ENCODE assay signal across 24 mouse cellular contexts in the genomic region with DNA sequence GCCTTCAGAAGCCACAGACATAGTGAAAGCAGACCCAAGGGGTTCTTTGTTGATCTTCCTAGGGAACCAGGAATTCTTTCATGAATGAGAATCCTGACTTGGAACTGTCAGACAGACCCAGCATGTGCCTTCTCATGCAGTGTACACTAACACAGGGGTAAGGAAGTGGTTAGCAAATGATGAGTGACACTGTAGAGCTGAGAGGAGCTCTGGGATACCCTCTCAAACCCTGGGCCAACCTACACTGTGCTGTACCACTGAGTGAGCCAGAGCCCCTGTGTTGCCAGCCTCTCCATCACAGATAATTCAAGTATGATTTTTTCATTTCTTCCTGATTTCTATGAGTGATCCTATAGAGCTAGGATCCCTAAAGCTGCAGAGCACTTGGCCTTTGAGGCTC. TPM values are rescaled to one million over a fixed set of nuclear protein-coding genes. Genes with fewer than 3 reads are reported as not detected.
"Had no signal": no experiment of that assay in that cellular context is flagged by ENCODE, and none has a peak within 500 bp of the region (broad histone marks: within the 10 kb centered on the region; RNA-seq: fewer than 3 reads in every experiment).

No protein-coding gene starts in this region.

- ATAC-seq: liver, postnatal 0 days; lung, postnatal 0 days; midbrain, embryonic 15.5 days had no signal

- H3K36me3 ChIP-seq: limb, embryonic 15.5 days had no signal

- H3K4me2 ChIP-seq: limb, embryonic 12.5 days; limb, embryonic 15.5 days; liver, embryonic 11.5 days; lung, embryonic 14.5 days; midbrain, embryonic 12.5 days; midbrain, embryonic 15.5 days; neural tube, embryonic 12.5 days; neural tube, embryonic 15.5 days had no signal

- H3K9me3 ChIP-seq: limb, embryonic 12.5 days; limb, embryonic 15.5 days; midbrain, embryonic 12.5 days; midbrain, embryonic 15.5 days; neural tube, embryonic 12.5 days; neural tube, embryonic 15.5 days had no signal

- H3K4me3 ChIP-seq: layer of hippocampus, adult 2 months; limb, embryonic 12.5 days; limb, embryonic 15.5 days; midbrain, embryonic 12.5 days; midbrain, embryonic 15.5 days; neural tube, embryonic 12.5 days; neural tube, embryonic 15.5 days had no signal

- H3K27ac ChIP-seq: kidney, postnatal 0 days; limb, embryonic 12.5 days; limb, embryonic 15.5 days; liver, embryonic 14.5 days; macrophage; midbrain, embryonic 12.5 days; midbrain, embryonic 15.5 days; neural tube, embryonic 12.5 days; neural tube, embryonic 15.5 days; stomach, postnatal 0 days had no signal

- H3K9ac ChIP-seq: limb, embryonic 12.5 days; limb, embryonic 15.5 days; liver, embryonic 14.5 days; liver, postnatal 0 days; lung, embryonic 14.5 days; midbrain, embryonic 12.5 days; midbrain, embryonic 15.5 days; neural tube, embryonic 12.5 days; neural tube, embryonic 15.5 days had no signal

- H3K27me3 ChIP-seq: limb, embryonic 12.5 days; limb, embryonic 15.5 days; midbrain, embryonic 12.5 days; midbrain, embryonic 15.5 days; neural tube, embryonic 12.5 days; neural tube, embryonic 15.5 days had no signal

- DNase-seq: kidney, postnatal 25 days; layer of hippocampus, adult 9-11 months; left cerebral cortex, postnatal 4 days; liver, postnatal 0 days; lung, embryonic 14.5 days; right cerebral cortex, postnatal 14 days; right cerebral cortex, postnatal 4 days; thymus, adult 2 months; thymus, postnatal 14 days; thymus, postnatal 4 days had no signal

- H3K4me1 ChIP-seq: limb, embryonic 12.5 days; midbrain, embryonic 12.5 days; neural tube, embryonic 12.5 days; neural tube, embryonic 15.5 days had no signal

RNA-seq across cellular contexts. Expression of gene Unc80, which starts 37.2 kb away (rescaled TPM):
- total RNA-seq: megakaryocyte, adult 5-6 weeks had no signal
- polyA plus RNA-seq: macrophage had no signal
